Mouse (Mus musculus): ENCODE data around the gene Tapbp.
"Not testable (repeated sequence)": the region's sequence is repeated elsewhere in the genome, so short reads cannot be mapped to it uniquely, and the experiment has no call there.

Tapbp gene

GRCm38 (mm10) chr17:33941381-33941780 lies 25.7 kb downstream of the Tapbp start:
- DNase-seq (ENCODE audit: low read depth, low spot score): no peak

- DNase-seq (ENCODE audit: low read depth, low spot score): no peak
These were observed 27.8 kb downstream of the Tapbp start for GRCm38 (mm10) chr17:33943454-33943853.

- peak; percentile 87 for DNase-seq (ENCODE audit: low read depth, low spot score)
These were observed 31.9 kb downstream of the Tapbp start for GRCm38 (mm10) chr17:33947430-33948089.

GRCm38 (mm10) chr17:33948090-33948904 lies 32.6 kb downstream of the Tapbp start:
- DNase-seq (ENCODE audit: low read depth, low spot score): no peak

- no peak for DNase-seq (ENCODE audit: low read depth, low spot score)
These were observed 33.3 kb downstream of the Tapbp start for GRCm38 (mm10) chr17:33948905-33949537.

GRCm38 (mm10) chr17:33950131-33950625 lies 34.5 kb downstream of the Tapbp start:
- DNase-seq (ENCODE audit: low read depth, low spot score): no peak

GRCm38 (mm10) chr17:33951021-33951946 lies 35.6 kb downstream of the Tapbp start, which contains the start of gene B3galt4:
B3galt4 (minus strand) TSS chr17:33951488.
- peak; percentile 89 for DNase-seq (ENCODE audit: low read depth, low spot score)

- DNase-seq (ENCODE audit: low read depth, low spot score): not testable (repeated sequence)
These were observed 36.3 kb downstream of the Tapbp start for GRCm38 (mm10) chr17:33952015-33952414.

GRCm38 (mm10) chr17:33952879-33953278 lies 37.2 kb downstream of the Tapbp start:
- DNase-seq (ENCODE audit: low read depth, low spot score): no peak

- no peak for DNase-seq (ENCODE audit: low read depth, low spot score)
These were observed 37.6 kb downstream of the Tapbp start for GRCm38 (mm10) chr17:33953310-33953709.

- DNase-seq (ENCODE audit: low read depth, low spot score): no peak
These were observed 38.4 kb downstream of the Tapbp start for GRCm38 (mm10) chr17:33953961-33954565.

GRCm38 (mm10) chr17:33954646-33955554 lies 39.2 kb downstream of the Tapbp start:
- no peak for DNase-seq (ENCODE audit: low read depth, low spot score)

GRCm38 (mm10) chr17:33955555-33956214 lies 40.0 kb downstream of the Tapbp start, which contains the start of the genes Vps52 and Rps18:
Vps52 (plus strand) TSS chr17:33955812.
Rps18 (minus strand) TSS chr17:33956001.
- DNase-seq (ENCODE audit: low read depth, low spot score): peak; percentile 99

- DNase-seq (ENCODE audit: low read depth, low spot score): no peak
These were observed 40.6 kb downstream of the Tapbp start for GRCm38 (mm10) chr17:33956336-33956735.

- DNase-seq (ENCODE audit: low read depth, low spot score): no peak
These were observed 41.8 kb downstream of the Tapbp start for GRCm38 (mm10) chr17:33957493-33957892.

GRCm38 (mm10) chr17:33958451-33958850 lies 42.8 kb downstream of the Tapbp start:
- no peak for DNase-seq (ENCODE audit: low read depth, low spot score)

- no peak for DNase-seq (ENCODE audit: low read depth, low spot score)
These were observed 43.4 kb downstream of the Tapbp start for GRCm38 (mm10) chr17:33959135-33959534.

GRCm38 (mm10) chr17:33959948-33960347 lies 44.2 kb downstream of the Tapbp start:
- DNase-seq (ENCODE audit: low read depth, low spot score): no peak

- no peak for DNase-seq (ENCODE audit: low read depth, low spot score)
These were observed 47.2 kb downstream of the Tapbp start for GRCm38 (mm10) chr17:33962876-33963275.
